Mouse (Mus musculus): ENCODE results near the gene Tnni3k.

- TF ChIP-seq CTCF (IDR thresholded peaks at IDR 0.05; ENCODE audit: insufficient read depth, low read length) (no peak), POLR2A (IDR thresholded peaks at IDR 0.05; ENCODE audit: borderline replicate concordance, extremely low read depth, low read depth, low read length) (no peak)
Measured at GRCm38 (mm10) chr3:154841076-154841475, 214.1 kb downstream of the Tnni3k start.

All from lung, adult 2 months (tissue).